Mouse (Mus musculus): ENCODE results near the gene Arhgef2. TPM values are rescaled to one million over a fixed set of nuclear protein-coding genes. Genes with fewer than 3 reads are reported as not detected.

Gene Arhgef2
- total RNA-seq, 2 experiments from 2014 or later, result 258 to 259 TPM

GRCm38 (mm10) chr3:88636555-88636986 lies 30.8 kb downstream of the Arhgef2 start:
- DNase-seq (ENCODE audit: low spot score in 2 of 2), result no peak

- DNase-seq (ENCODE audit: low spot score in 2 of 2), result no peak
Observed at GRCm38 (mm10) chr3:88637134-88637533, 31.4 kb downstream of the Arhgef2 start.

- DNase-seq (ENCODE audit: low spot score in 2 of 2), result no peak
Observed at GRCm38 (mm10) chr3:88639239-88639638, 33.5 kb downstream of the Arhgef2 start.

- DNase-seq (ENCODE audit: low spot score in 2 of 2), result no peak
Observed at GRCm38 (mm10) chr3:88640676-88641075, 34.9 kb downstream of the Arhgef2 start.

DNA sequence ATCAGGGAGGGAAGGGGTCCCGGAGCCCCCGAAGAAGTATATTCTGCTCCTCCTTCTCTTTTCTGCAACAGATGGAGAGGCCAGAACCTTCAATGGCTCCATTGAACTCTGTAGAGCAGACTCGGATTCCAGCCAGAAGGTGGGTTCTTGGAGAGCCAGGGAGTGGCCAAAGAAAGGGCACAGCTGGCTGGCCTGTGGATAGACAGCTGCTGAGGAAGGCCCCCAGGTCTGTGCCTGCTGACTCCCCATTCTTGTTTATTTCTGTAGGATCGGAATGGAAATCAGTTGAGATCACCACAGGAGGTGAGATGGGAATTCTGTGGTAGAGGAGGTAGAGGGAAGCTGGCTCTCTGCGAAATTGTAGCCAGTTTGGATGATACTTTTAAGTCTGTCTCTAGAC lies 37.3 kb downstream of the Arhgef2 start:
- DNase-seq (ENCODE audit: low spot score in 2 of 2), result no peak

DNA sequence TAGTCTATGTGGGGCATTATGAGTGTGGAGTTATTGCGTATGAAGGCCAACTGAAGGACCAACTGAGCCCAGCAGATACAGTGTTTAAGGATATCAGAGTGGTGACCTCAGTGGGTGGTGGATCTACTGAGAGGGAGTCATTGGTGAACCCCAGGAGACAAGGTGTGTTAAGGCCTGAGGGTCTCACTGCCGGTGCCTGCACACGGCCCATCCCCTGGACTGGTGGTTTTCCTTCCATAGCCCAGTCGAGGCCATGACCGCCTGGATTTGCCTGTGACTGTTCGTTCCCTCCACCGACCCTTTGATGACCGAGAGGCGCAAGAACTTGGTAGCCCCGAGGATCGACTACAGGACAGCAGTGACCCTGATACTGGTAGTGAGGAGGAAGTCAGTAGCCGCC lies 40.2 kb downstream of the Arhgef2 start:
- DNase-seq (ENCODE audit: low spot score in 2 of 2), result no peak

DNA sequence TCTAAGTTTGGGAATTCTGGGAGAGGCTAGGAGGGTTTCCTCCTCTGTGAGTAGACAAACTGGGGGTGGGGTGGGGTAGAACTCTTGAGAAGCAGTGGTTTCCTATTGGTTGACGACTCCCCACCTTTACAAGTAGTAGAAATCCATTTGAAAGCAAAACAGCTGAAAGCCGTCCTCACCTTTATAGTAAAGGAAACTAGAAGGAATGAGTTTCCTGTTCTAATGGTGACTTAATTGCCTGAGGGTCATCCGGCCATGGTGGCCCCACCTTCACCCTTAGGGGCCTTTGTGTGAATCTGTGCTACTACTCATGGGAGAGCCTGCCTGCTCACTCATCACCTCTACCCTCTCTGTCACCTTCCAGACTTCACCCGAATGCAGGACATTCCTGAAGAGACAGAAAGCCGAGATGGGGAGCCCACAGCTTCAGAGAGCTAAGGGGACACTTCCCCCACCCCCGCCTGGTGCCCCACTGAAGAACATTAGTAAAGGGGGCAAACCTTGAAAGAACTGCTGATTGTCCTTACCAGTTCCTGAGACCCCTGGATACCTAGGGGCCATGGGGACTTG lies 40.7 kb downstream of the Arhgef2 start:
- DNase-seq (ENCODE audit: low spot score in 2 of 2), result no peak

GRCm38 (mm10) chr3:88647076-88647475 lies 41.3 kb downstream of the Arhgef2 start:
- no peak for DNase-seq (ENCODE audit: low spot score in 2 of 2)

GRCm38 (mm10) chr3:88647779-88648413 lies 42.1 kb downstream of the Arhgef2 start:
- DNase-seq (ENCODE audit: low spot score in 2 of 2), result no peak

- DNase-seq (ENCODE audit: low spot score in 2 of 2), result no peak
Observed at GRCm38 (mm10) chr3:88648452-88649168, 42.8 kb downstream of the Arhgef2 start.

DNA sequence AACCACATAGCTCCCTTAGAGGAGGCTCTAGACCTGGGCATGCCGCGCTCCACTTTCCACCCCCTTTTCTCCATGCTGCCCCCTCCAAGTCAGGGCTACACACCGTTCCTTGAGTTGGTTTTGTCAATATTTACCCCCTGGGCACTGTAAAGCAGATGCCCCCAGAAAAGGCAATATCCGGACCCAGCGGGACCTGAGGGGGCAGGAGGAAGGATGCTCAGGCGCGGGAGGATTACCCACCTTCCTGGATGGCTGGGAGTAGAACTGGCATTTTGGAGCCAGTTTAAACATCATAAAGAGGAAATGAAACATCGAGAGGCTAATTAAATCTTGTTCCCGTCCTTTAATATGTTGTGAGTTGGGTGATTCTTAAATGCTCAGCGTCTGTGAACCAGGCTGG lies 43.4 kb downstream of the Arhgef2 start:
- DNase-seq (ENCODE audit: low spot score in 2 of 2), result no peak

- no peak for DNase-seq (ENCODE audit: low spot score in 2 of 2)
Observed at GRCm38 (mm10) chr3:88649967-88650366, 44.2 kb downstream of the Arhgef2 start.

DNA sequence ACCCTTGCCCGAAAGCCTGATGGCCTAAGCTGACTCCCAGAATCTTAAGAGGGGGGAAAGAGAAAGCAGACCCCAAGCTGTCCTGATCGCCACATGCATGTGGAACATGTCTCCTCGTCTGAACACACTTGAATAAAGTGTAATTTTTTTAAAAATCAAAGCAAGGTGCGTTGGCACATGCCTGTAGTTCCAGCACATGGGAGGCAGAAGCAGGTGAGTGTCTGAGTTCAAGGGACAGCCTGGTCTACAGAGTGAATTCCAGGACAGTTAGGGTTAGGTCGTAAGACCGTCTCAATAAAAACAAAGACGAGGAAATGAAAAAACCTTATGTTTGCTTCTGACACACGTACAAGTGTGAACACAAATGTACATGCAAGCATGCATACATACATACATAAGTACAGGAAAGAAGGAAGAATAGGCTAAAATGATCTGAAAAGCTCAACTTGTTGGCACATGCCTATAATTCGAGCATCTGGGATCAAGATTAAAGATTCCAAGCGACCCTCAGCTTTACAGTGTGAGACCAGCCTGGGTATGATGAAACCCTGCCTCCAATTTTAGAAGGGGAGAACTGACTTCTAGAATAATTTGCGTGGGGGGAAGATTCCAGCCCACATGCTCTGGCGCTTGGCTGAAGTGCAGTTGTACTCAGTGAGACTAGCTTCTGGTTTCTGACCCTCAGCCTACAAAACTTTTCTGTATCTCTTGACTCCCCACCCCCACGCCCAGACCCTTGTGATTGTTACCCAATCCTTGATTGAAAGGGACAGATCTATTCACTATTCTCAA lies 45.1 kb downstream of the Arhgef2 start:
- no peak for DNase-seq (ENCODE audit: low spot score in 2 of 2)

DNA sequence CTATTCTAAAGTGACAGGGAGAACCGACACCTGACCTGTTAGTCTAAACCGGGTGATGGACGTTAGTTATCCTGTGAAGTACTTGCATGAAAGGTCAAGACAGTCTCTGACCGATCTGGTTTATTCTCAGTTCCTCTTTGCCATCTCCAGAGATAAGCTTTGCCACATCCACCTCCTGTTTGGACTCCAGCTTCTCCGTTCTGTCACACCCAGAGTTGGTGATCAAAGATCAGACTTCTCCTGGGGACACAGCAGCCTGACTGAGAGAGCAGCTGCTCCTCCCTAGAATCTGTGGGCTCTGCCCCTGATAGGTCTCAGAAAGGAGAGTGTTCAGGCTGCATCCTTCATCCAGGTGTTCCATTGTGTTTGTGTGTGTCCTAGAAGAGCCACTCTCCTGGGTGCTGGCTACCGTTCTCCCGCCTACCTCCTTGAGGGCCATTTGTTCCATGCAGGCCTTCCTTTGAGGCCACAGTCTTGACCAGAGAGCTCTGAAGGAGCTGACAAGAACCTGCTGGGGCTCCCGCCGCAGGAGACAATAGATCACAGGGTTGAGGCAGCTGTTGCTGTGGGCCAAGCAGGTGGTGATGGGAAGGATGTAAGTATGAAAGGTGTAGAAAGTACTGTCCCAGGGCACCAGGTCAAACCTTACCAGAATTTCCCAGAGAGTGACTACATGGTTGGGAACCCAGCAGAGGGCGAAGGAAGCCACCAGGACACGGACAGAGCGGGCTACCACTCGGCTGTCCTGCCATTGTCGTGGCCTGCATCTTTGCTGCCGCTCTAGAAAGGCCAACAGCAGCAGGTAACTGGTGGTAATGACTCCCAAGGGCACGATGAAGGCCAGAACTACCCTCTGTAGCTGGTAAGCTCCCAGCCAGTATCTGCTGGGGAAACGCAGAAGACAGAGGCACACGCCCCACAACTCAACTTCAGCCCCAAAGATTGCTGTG lies 46.2 kb downstream of the Arhgef2 start:
- no peak for DNase-seq (ENCODE audit: low spot score in 2 of 2)

- no peak for DNase-seq (ENCODE audit: low spot score in 2 of 2)
Observed at GRCm38 (mm10) chr3:88652846-88653515, 47.2 kb downstream of the Arhgef2 start, which contains the start of gene Rxfp4. Rxfp4 (minus strand) TSS chr3:88653142.

DNA sequence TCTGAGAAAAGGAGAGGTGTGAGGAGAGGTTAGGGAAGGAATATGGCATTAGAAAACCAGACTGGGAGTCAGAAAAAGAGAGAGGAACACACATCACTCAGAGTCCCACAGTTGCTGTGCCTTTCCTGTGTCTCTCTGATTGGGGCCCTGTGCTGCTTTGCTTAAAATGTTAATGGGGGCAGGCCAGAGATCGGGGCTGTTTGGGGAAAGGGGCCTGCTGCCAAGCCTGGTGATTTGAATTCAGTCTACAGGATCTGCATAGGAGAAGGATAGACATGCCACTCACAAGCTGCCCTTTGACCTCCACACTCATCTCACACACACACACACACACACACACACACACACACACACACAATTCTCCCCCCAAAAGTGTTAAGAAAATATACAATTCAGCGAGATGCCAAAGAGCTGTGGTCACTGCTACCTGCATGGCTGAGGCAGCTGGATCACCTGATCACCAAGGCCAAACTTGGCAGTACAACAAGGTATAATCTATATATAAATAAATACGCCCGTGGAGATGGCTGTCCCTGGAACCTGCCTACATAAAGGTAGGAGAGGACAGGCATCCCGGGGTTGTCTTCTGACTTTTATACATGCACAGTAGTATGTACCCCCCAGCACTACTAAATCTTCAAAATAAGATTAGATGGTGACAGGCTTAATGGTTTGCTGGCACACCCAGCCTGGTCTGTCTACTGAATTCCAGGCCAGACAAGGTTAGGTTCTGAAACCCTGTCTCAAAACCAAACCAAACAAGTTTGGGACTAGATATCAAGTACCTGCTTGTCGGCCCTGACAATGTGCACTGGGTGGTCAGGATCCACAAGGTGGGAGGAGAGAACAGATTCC lies 48.0 kb downstream of the Arhgef2 start:
- DNase-seq (ENCODE audit: low spot score in 2 of 2), result no peak

DNA sequence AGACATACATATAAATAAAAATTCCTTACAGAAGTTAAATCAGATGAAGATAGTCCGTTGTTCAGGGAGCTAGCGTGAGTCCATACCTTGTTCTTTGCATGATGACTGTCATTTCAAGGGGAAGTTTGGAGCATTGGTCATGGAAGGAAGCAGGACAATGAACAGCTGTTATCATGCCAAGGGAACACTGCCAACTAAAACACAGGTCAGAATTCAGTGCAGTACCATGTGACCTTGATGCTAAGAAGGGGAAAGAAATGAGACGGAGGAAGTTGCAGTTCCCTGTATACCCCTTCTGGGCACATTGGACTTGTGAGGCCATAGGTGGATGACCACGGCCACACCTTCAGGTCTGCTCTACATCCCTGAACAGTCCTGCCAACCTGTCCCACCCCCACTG lies 48.9 kb downstream of the Arhgef2 start:
- no peak for DNase-seq (ENCODE audit: low spot score in 2 of 2)

- DNase-seq (ENCODE audit: low spot score in 2 of 2), result no peak
Observed at GRCm38 (mm10) chr3:88655619-88656018, 49.9 kb downstream of the Arhgef2 start.

All from layer of hippocampus, postnatal 14 days (tissue).